Mouse (Mus musculus) thymus, adult 18-20 months (tissue): ENCODE results near the gene Yipf2.
"Not testable (repeated sequence)": the region's sequence is repeated elsewhere in the genome, so short reads cannot be mapped to it uniquely, and the experiment has no call there.

ENCODE experiments used
- DNase-seq, 2 experiments: peaks; one replicate each; pipeline ENCODE4 v3.0.0; 2022; ENCODE audit warnings: mixed read lengths in 2 of 2

The Yipf2 gene

GRCm38 (mm10) chr9:21557556-21557955, 35.1 kb downstream of the Yipf2 start:
- no peak for DNase-seq

- DNase-seq, result no peak
These were observed 35.6 kb downstream of the Yipf2 start for GRCm38 (mm10) chr9:21556996-21557395.

GRCm38 (mm10) chr9:21555198-21555742, 37.4 kb downstream of the Yipf2 start:
- no peak for DNase-seq

- DNase-seq, result no peak
These were observed 38.9 kb downstream of the Yipf2 start for GRCm38 (mm10) chr9:21553607-21554273.

GRCm38 (mm10) chr9:21551049-21551448, 41.6 kb downstream of the Yipf2 start:
- no peak for DNase-seq

GRCm38 (mm10) chr9:21547075-21547941, 45.3 kb downstream of the Yipf2 start:
- DNase-seq, result peak; percentile 57

GRCm38 (mm10) chr9:21546789-21547074, 45.9 kb downstream of the Yipf2 start, which contains the start of gene Carm1:
Gene Carm1, plus strand, starts transcription at chr9:21546894.
- no peak for DNase-seq

- DNase-seq, result peak; percentile 98
These were observed 46.5 kb downstream of the Yipf2 start for GRCm38 (mm10) chr9:21545916-21546788.

GRCm38 (mm10) chr9:21545351-21545915, 47.2 kb downstream of the Yipf2 start:
- DNase-seq, result no peak

GRCm38 (mm10) chr9:21542001-21542400, 50.6 kb downstream of the Yipf2 start:
- DNase-seq, result not testable (repeated sequence)

- DNase-seq, result no peak
These were observed 52.5 kb downstream of the Yipf2 start for GRCm38 (mm10) chr9:21539981-21540753.
